In genomic region chr3:102096976-102097375, GRCm38 (mm10) we compare ENCODE assay signal across 16 mouse cellular contexts. TPM values are rescaled to one million over a fixed set of nuclear protein-coding genes. Genes with fewer than 3 reads are reported as not detected.
"Had no signal": no experiment of that assay in that cellular context is flagged by ENCODE, and none has a peak within 500 bp of the region (broad histone marks: within the 10 kb centered on the region; RNA-seq: fewer than 3 reads in every experiment).

No protein-coding gene starts in this region.

- DNase-seq: gastrocnemius, adult 2 months; gastrocnemius, postnatal 10 days; gastrocnemius, postnatal 25 days; heart, adult 2 months; heart, postnatal 10 days; heart, postnatal 4 days; kidney, adult 18-20 months; kidney, adult 8-10 months; kidney, postnatal 10 days; kidney, postnatal 25 days; kidney, postnatal 4 days; liver; liver, embryonic 13.5 days; liver, postnatal 0 days had no signal

RNA-seq across cellular contexts. Expression of gene Casq2, which starts 10.8 kb away (rescaled TPM):
- total RNA-seq: granulocyte monocyte progenitor cell, adult 5-6 weeks had no signal
- polyA plus RNA-seq: inflammation-experienced regulatory T-cells, adult 6 months had no signal
